Mouse (Mus musculus) G1E (cell line): ENCODE measurements around the gene Ccna1.

ENCODE experiments used
- CTCF ChIP-seq: IDR thresholded peaks from 2 replicates; pipeline ENCODE4 v1.5.1; 2012; ENCODE audit warnings: low read depth, low read length, inconsistent platforms, mixed read lengths
- GATA1 ChIP-seq: IDR thresholded peaks from 2 replicates; pipeline ENCODE4 v1.6.1; 2012; ENCODE audit warnings: borderline replicate concordance, low read length, inconsistent platforms, mixed read lengths
- GATA2 ChIP-seq: IDR thresholded peaks from 2 replicates; pipeline ENCODE4 v1.6.1; 2012; ENCODE audit warnings: low read depth, low read length, inconsistent platforms, borderline replicate concordance
- POLR2AphosphoS5 ChIP-seq: IDR thresholded peaks from 2 replicates; pipeline ENCODE4 v1.6.1; 2012; ENCODE audit warnings: low read depth, low read length, inconsistent platforms; ENCODE audit not compliant: insufficient replicate concordance

DNA sequence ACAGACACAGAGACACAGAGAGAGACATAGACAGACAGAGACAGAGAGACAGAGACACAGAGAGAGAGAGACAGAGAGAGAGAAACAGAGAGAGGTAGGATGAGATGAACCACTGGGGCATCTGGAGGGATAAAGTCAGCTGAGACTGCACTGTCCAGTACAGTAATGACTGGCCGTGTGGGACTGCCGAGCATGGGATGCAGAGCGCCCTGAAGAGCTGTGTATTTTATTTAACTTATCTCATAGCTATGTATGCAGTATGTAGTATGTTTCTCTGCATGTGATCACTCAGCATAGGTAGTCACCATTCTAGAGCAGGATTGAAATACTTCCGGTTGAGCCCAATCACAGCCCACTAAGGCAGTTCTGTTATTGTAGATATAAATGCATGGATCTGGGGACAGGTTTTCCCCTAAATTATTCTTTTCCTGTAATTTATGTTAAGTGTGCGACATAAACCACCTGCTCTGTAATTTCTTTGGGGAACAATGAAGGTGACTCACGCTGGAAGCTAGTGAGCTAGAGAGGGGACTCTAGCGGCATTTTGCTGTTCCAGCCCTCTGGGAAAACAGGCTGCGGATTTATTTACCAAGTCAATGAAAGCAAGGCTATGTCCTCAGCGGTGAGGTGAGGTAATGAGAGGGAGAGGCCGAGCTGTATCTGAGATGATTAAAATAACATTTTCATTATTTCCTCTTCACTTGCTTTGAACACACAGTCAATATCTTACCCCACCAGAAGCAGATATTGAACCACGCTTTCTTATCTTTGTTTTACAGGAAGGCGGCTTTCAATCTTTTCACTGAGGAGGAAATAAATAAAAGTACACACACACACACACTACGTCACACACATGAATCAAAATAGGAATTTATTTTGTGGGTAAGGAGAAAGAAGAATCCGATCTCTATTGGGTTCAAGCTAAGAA lies 10.7 kb upstream of the Ccna1 start:
- TF ChIP-seq CTCF (no peak), POLR2AphosphoS5 (no peak), GATA1 (no peak), GATA2 (no peak)
